Mouse (Mus musculus) thymus, postnatal 14 days (tissue): ENCODE measurements around the gene Cnot10.

Experiments
- DNase-seq: peaks from one replicate; pipeline ENCODE4 v3.0.0; 2021

Gene Cnot10

GRCm38 (mm10) chr9:114576001-114576400 lies 64.0 kb downstream of the Cnot10 start:
- DNase-seq = no peak

GRCm38 (mm10) chr9:114573528-114573927 lies 66.5 kb downstream of the Cnot10 start:
- DNase-seq = peak; percentile 10

GRCm38 (mm10) chr9:114568682-114569474 lies 71.1 kb downstream of the Cnot10 start:
- no peak for DNase-seq

GRCm38 (mm10) chr9:114564667-114565066 lies 75.3 kb downstream of the Cnot10 start:
- no peak for DNase-seq

- peak; percentile 15 for DNase-seq
Observed at GRCm38 (mm10) chr9:114563761-114564606, 76.0 kb downstream of the Cnot10 start, which contains the start of gene Trim71. Gene Trim71 (minus strand): TSS chr9:114564369.

GRCm38 (mm10) chr9:114562919-114563751 lies 76.8 kb downstream of the Cnot10 start:
- DNase-seq = peak; percentile 13

GRCm38 (mm10) chr9:114562031-114562918 lies 77.7 kb downstream of the Cnot10 start:
- DNase-seq = no peak

GRCm38 (mm10) chr9:114561671-114561971 lies 78.4 kb downstream of the Cnot10 start:
- DNase-seq = no peak

- DNase-seq = no peak
Observed at GRCm38 (mm10) chr9:114560771-114561670, 79.0 kb downstream of the Cnot10 start.

- no peak for DNase-seq
Observed at GRCm38 (mm10) chr9:114560141-114560540, 79.8 kb downstream of the Cnot10 start.

GRCm38 (mm10) chr9:114557086-114557485 lies 82.9 kb downstream of the Cnot10 start:
- no peak for DNase-seq

GRCm38 (mm10) chr9:114556276-114556855 lies 83.6 kb downstream of the Cnot10 start:
- DNase-seq = no peak

GRCm38 (mm10) chr9:114554355-114554979 lies 85.5 kb downstream of the Cnot10 start:
- no peak for DNase-seq

GRCm38 (mm10) chr9:114553828-114554227 lies 86.2 kb downstream of the Cnot10 start:
- no peak for DNase-seq

- no peak for DNase-seq
Observed at GRCm38 (mm10) chr9:114550033-114550432, 90.0 kb downstream of the Cnot10 start.

- no peak for DNase-seq
Observed at GRCm38 (mm10) chr9:114549117-114549516, 90.9 kb downstream of the Cnot10 start.

GRCm38 (mm10) chr9:114548496-114548895 lies 91.5 kb downstream of the Cnot10 start:
- no peak for DNase-seq

- DNase-seq = peak; percentile 38
Observed at GRCm38 (mm10) chr9:114547643-114548077, 92.3 kb downstream of the Cnot10 start.

- peak; percentile 58 for DNase-seq
Observed at GRCm38 (mm10) chr9:114546765-114547164, 93.2 kb downstream of the Cnot10 start.
